In genomic region chr9:80272951-80273350, GRCm38 (mm10) we compare ENCODE assay signal across 26 mouse cellular contexts.
DNase-seq lines count a peak whose midpoint lies in the region; ATAC-seq lines count a peak whose summit lies in the region.
"Had no signal": no experiment of that assay in that cellular context is flagged by ENCODE, and none has a peak within 500 bp of the region (broad histone marks: within the 10 kb centered on the region; RNA-seq: fewer than 3 reads in every experiment).

No protein-coding gene starts in this region.

- ATAC-seq in forebrain, embryonic 11.5 days (replicated peaks; ENCODE audit: low FRiP score): peak; percentile 51; the same call in 1 of the 2 replicates
- ATAC-seq in forebrain, embryonic 13.5 days: peak; percentile 83
- 0 out of 2 replicates have a peak, but pooled peaks have one; percentile 60 for ATAC-seq in midbrain, embryonic 13.5 days
- ATAC-seq: hindbrain, embryonic 16.5 days had no signal

- WGBS in forebrain, embryonic 11.5 days: 32% methylated on average over 1 of the region's 1 CpGs
- 59% methylated on average over 1 of the region's 1 CpGs for WGBS in forebrain, embryonic 10.5 days
- 19% methylated on average over 1 of the region's 1 CpGs for WGBS in forebrain, embryonic 13.5 days
- 59% methylated on average over 1 of the region's 1 CpGs for WGBS in midbrain, embryonic 13.5 days

- H3K27me3 ChIP-seq in forebrain, embryonic 11.5 days (ENCODE audit: control insufficient read depth, insufficient read depth, low read length): no peaks in the 10 kb centered on the region
- H3K27me3 ChIP-seq in forebrain, embryonic 10.5 days (ENCODE audit: poor library complexity, severe bottlenecking): no peaks in the 10 kb centered on the region
- H3K27me3 ChIP-seq in forebrain, embryonic 13.5 days: peaks cover 11% of the 10 kb centered on the region
- no peaks in the 10 kb centered on the region for H3K27me3 ChIP-seq in midbrain, embryonic 13.5 days
- H3K27me3 ChIP-seq: limb, embryonic 12.5 days; liver, embryonic 15.5 days; neural tube, embryonic 13.5 days; stomach, embryonic 15.5 days had no signal

- no peak for DNase-seq in forebrain, embryonic 11.5 days (ENCODE audit: low spot score)
- no peak for DNase-seq in forebrain, embryonic 10.5 days (ENCODE audit: extremely low spot score, low spot score)
- DNase-seq in retina, postnatal 1 day: peak; percentile 39
- DNase-seq in lung, postnatal 25 days (ENCODE audit: low spot score): no peak
- no peak for DNase-seq in frontal cortex, postnatal 10 days (ENCODE audit: low spot score in 2 of 2)
- DNase-seq: adrenal gland, adult 8-10 months; cerebellum, adult 8-10 months; cerebellum, postnatal 25 days; gastrocnemius, postnatal 25 days; heart, adult 18-20 months; kidney, adult 18-20 months; kidney, postnatal 36 days; lung, embryonic 14.5 days; lung, postnatal 14 days; right cerebral cortex, postnatal 25 days had no signal

- H3K9ac ChIP-seq in forebrain, embryonic 11.5 days (ENCODE audit: low read length): no peak overlapping the region
- no peak overlapping the region for H3K9ac ChIP-seq in forebrain, embryonic 13.5 days
- H3K9ac ChIP-seq in midbrain, embryonic 13.5 days (replicated peaks): no peak overlapping the region
- H3K9ac ChIP-seq: limb, embryonic 12.5 days; liver, embryonic 15.5 days; lung, embryonic 14.5 days; neural tube, embryonic 13.5 days; stomach, embryonic 15.5 days had no signal

- no peak overlapping the region for H3K4me2 ChIP-seq in forebrain, embryonic 11.5 days (ENCODE audit: low read depth, low read length, severe bottlenecking)
- no peak overlapping the region for H3K4me2 ChIP-seq in forebrain, embryonic 13.5 days
- no peak overlapping the region for H3K4me2 ChIP-seq in midbrain, embryonic 13.5 days (replicated peaks)
- H3K4me2 ChIP-seq: heart, embryonic 11.5 days; limb, embryonic 12.5 days; liver, embryonic 15.5 days; lung, embryonic 14.5 days; neural tube, embryonic 13.5 days; stomach, embryonic 15.5 days had no signal

- H3K4me3 ChIP-seq in forebrain, embryonic 11.5 days (ENCODE audit: low read depth, low read length): no peak overlapping the region
- H3K4me3 ChIP-seq in forebrain, embryonic 10.5 days: no peak overlapping the region
- no peak overlapping the region for H3K4me3 ChIP-seq in forebrain, embryonic 13.5 days
- no peak overlapping the region for H3K4me3 ChIP-seq in midbrain, embryonic 13.5 days (replicated peaks)
- H3K4me3 ChIP-seq: layer of hippocampus, adult 2 months; left cerebral cortex, adult 2 months; limb, embryonic 12.5 days; liver, embryonic 15.5 days; neural tube, embryonic 13.5 days; stomach, embryonic 15.5 days had no signal

- no peak overlapping the region for H3K27ac ChIP-seq in forebrain, embryonic 11.5 days (ENCODE audit: low read depth, low read length)
- H3K27ac ChIP-seq in forebrain, embryonic 10.5 days: no peak overlapping the region
- H3K27ac ChIP-seq in forebrain, embryonic 13.5 days: no peak overlapping the region
- no peak overlapping the region for H3K27ac ChIP-seq in midbrain, embryonic 13.5 days
- H3K27ac ChIP-seq: layer of hippocampus, adult 2 months; left cerebral cortex, adult 2 months; limb, embryonic 12.5 days; liver, embryonic 15.5 days; neural tube, embryonic 13.5 days; stomach, embryonic 15.5 days had no signal

- H3K9me3 ChIP-seq in forebrain, embryonic 11.5 days (ENCODE audit: control insufficient read depth, low read length): no peaks in the 10 kb centered on the region
- no peaks in the 10 kb centered on the region for H3K9me3 ChIP-seq in forebrain, embryonic 10.5 days
- no peaks in the 10 kb centered on the region for H3K9me3 ChIP-seq in forebrain, embryonic 13.5 days (replicated peaks)
- peaks cover 2% of the 10 kb centered on the region; the same call in 1 of the 2 replicates for H3K9me3 ChIP-seq in midbrain, embryonic 13.5 days
- H3K9me3 ChIP-seq: G1E; limb, embryonic 12.5 days; liver, embryonic 15.5 days; neural tube, embryonic 13.5 days; stomach, embryonic 15.5 days had no signal

- no peaks in the 10 kb centered on the region for H3K36me3 ChIP-seq in forebrain, embryonic 11.5 days (ENCODE audit: control insufficient read depth, insufficient read depth, low read length)
- no peaks in the 10 kb centered on the region for H3K36me3 ChIP-seq in forebrain, embryonic 10.5 days (replicated peaks)
- H3K36me3 ChIP-seq in forebrain, embryonic 13.5 days (ENCODE audit: poor library complexity, severe bottlenecking): no peaks in the 10 kb centered on the region
- H3K36me3 ChIP-seq in midbrain, embryonic 13.5 days: no peaks in the 10 kb centered on the region
- H3K36me3 ChIP-seq: G1E; limb, embryonic 12.5 days; neural tube, embryonic 13.5 days had no signal

- no peaks in the 10 kb centered on the region; the same call in 1 of the 2 replicates for H3K4me1 ChIP-seq in forebrain, embryonic 11.5 days (replicated peaks; ENCODE audit: control insufficient read depth, insufficient read depth, low read length)
- H3K4me1 ChIP-seq in forebrain, embryonic 10.5 days: peaks cover 17% of the 10 kb centered on the region
- H3K4me1 ChIP-seq in forebrain, embryonic 13.5 days: peaks cover 6% of the 10 kb centered on the region
- H3K4me1 ChIP-seq in midbrain, embryonic 13.5 days (replicated peaks): 0 out of 2 replicates have a peak, but pooled peaks cover 9% of the 10 kb centered on the region
- H3K4me1 ChIP-seq: limb, embryonic 12.5 days; liver, embryonic 15.5 days; neural tube, embryonic 13.5 days; stomach, embryonic 15.5 days had no signal
